Mouse (Mus musculus) liver, embryonic 16.5 days (tissue): ENCODE measurements around the gene Kcnh6. TPM values are rescaled to one million over a fixed set of nuclear protein-coding genes. Genes with fewer than 3 reads are reported as not detected.
"Not testable (repeated sequence)": the region's sequence is repeated elsewhere in the genome, so short reads cannot be mapped to it uniquely, and the experiment has no call there.

Experiments
- ATAC-seq: fragments of 200-750 bp; cut with Nextera tagmentation; 2 replicates; pipeline ENCODE4 v1.8.0; 2017; ENCODE audit warnings: low read depth, mild to moderate bottlenecking, moderate number of reproducible peaks, moderate library complexity
- H3K27ac ChIP-seq: fragments of 300-500 bp; sonication (generic); 2 replicates; pipeline ENCODE4 v1.5.1; 2014; ENCODE audit warnings: mild to moderate bottlenecking, low read length
- H3K27me3 ChIP-seq: fragments of 300-500 bp; sonication (generic); 2 replicates; pipeline ENCODE4 v1.6.1; 2014; ENCODE audit warnings: low read depth, low read length, mixed read lengths; ENCODE audit not compliant: control insufficient read depth, insufficient read depth
- H3K36me3 ChIP-seq: fragments of 300-500 bp; sonication (generic); 2 replicates; pipeline ENCODE4 v1.6.1; 2014; ENCODE audit warnings: mild to moderate bottlenecking; ENCODE audit not compliant: control insufficient read depth, insufficient read depth
- H3K4me1 ChIP-seq: fragments of 300-500 bp; sonication (generic); 2 replicates; pipeline ENCODE4 v1.6.1; 2014; ENCODE audit warnings: low read depth, low read length, mixed read lengths; ENCODE audit not compliant: control insufficient read depth
- H3K4me2 ChIP-seq: fragments of 300-500 bp; sonication (generic); 2 replicates; pipeline ENCODE4 v1.6.1; 2014; ENCODE audit warnings: low read depth, low read length, mixed read lengths
- H3K4me3 ChIP-seq: fragments of 300-500 bp; sonication (generic); 2 replicates; pipeline ENCODE4 v1.5.1; 2014; ENCODE audit warnings: low read depth, mild to moderate bottlenecking, low read length
- H3K9ac ChIP-seq: fragments of 300-500 bp; sonication (generic); 2 replicates; pipeline ENCODE4 v1.6.1; 2014; ENCODE audit warnings: low read depth, low read length
- H3K9me3 ChIP-seq: fragments of 300-500 bp; sonication (generic); replicated peaks from 2 replicates; pipeline ENCODE4 v1.6.1; 2016; ENCODE audit warnings: low read length; ENCODE audit not compliant: control insufficient read depth
- WGBS: fragments of 180-500 bp; shearing (Covaris S2); extraction: QIAGEN DNeasy Blood & Tissue Kit; methylation state at CpG from one replicate; pipeline ENCODE4 v1.1.7; 2014; ENCODE audit not compliant: insufficient replicate concordance; 5-methylcytosine and 5-hydroxymethylcytosine counted together
- polyA plus RNA-seq: library from polyadenylated mRNA; unstranded; fragments of >200 nt; fragmentation: Nextera tagmentation; extraction: Ambion mirVana; gene quantifications from 2 replicates; pipeline ENCODE4 v1.2.1, GENCODE M21; 2015

Gene Kcnh6
- polyA plus RNA-seq, 1 experiment from 2014 or later, result 0.08 TPM

DNA sequence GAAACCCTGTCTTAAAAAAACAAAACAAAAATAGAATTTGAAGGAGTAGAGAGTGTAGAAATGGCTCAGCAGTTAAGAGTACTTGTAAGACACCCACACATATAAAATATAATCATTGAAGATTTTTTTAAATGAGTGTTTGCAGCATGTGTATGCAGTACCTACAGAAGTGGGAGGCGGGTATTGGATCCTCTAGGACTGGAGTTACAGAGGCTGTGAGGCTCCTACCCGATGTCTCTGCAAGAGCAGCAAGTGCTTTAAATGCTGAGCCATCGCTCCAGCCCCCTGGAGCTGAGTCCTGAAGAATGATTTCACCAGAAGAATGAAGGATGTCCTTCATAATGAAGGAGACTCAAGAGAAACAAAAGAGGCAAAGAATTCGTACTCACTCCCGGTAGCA is 55.8 kb downstream of the Kcnh6 start:
- Histone ChIP-seq H3K4me1 (peaks cover 16% of the 10 kb centered on the region), H3K9me3 (no peaks in the 10 kb centered on the region), H3K9ac (no peak overlapping the region), H3K4me2 (no peak overlapping the region), H3K27ac (no peak overlapping the region), H3K36me3 (peaks cover 6% of the 10 kb centered on the region; the same call in 1 of the 2 replicates), H3K27me3 (no peaks in the 10 kb centered on the region), H3K4me3 (no peak overlapping the region)
- no peak for ATAC-seq
- WGBS, result 79% methylated on average over 5 of the region's 5 CpGs

- Histone ChIP-seq H3K36me3 (no peaks in the 10 kb centered on the region), H3K4me3 (peak overlapping the region; percentile 80), H3K27me3 (no peaks in the 10 kb centered on the region), H3K9me3 (no peaks in the 10 kb centered on the region), H3K9ac (no peak overlapping the region; the same call in 1 of the 2 replicates), H3K27ac (peak overlapping the region; percentile 83), H3K4me2 (peak overlapping the region; percentile 92), H3K4me1 (peaks cover 16% of the 10 kb centered on the region)
- 18% methylated on average over 18 of the region's 18 CpGs for WGBS
- peak; percentile 37; the same call in 1 of the 2 replicates for ATAC-seq
Observed at GRCm38 (mm10) chr11:106065073-106065922, 57.4 kb downstream of the Kcnh6 start.

DNA sequence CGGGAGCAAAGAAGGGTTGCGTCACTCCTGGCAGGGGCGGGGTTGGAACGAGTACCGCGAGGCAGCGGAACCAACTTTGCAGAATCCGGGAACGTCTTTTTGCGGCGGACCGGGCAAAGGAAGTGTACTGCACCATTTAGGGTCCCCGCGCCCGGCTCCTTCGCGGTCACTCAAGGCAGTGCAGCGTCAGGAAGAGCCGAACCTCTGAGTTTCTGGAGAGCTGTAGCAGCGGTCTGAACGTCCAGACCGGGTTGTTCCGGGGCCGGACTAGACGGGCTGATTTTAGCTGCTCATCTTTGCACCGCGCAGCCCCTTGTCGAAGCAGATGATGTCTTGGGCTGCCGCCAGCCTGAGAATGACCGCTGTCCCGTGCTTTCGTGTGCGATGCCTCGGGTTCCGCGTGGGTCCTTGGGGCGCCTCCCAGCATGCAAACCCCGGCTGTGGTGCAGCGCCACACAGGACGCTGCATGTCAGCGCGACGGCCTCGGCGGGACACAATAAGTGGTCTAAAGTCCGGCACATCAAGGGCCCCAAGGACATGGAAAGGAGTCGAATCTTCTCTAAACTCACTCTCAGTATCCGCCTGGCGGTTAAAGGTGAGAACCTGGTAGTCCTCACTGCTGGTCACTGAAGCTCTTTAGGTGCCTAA is 58.1 kb downstream of the Kcnh6 start, which contains the start of gene Taco1:
Gene Taco1 (plus strand): TSS at position 139 of the 649 bp plus-strand sequence.
- peak; percentile 98 for ATAC-seq
- H3K9me3 ChIP-seq, result no peaks in the 10 kb centered on the region
- peak within 1 kb of the TSS; percentile 85 for H3K9ac ChIP-seq
- WGBS, result under 1% methylated on average over 49 of the region's 49 CpGs
- peak within 1 kb of the TSS; percentile 83 for H3K27ac ChIP-seq
- no peaks in the 10 kb centered on the region for H3K27me3 ChIP-seq
- H3K36me3 ChIP-seq, result no peaks in the 10 kb centered on the region; the same call in 1 of the 2 replicates
- H3K4me2 ChIP-seq, result peak within 1 kb of the TSS; percentile 92
- peak within 1 kb of the TSS; percentile 80 for H3K4me3 ChIP-seq
- H3K4me1 ChIP-seq, result peaks cover 16% of the 10 kb centered on the region

DNA sequence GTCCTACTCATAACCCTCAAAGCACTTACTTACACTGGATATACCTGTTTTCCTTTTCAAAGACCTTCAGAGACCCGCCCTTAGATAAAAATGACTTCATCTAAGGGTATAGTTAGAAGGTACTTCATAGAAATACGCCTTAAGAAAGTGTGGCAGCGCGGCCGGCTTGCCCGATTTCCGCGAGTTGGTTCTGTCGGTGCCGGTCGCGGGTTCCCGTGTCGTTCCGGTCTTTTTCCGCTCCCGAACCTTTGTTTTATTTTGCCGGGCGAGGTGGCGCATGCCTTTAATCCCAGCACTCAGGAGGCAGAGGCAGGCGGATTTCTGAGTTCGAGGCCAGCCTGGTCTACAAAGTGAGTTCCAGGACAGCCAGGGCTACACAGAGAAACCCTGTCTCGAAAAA is 58.7 kb downstream of the Kcnh6 start:
- H3K9ac ChIP-seq, result peak overlapping the region; percentile 85

DNA sequence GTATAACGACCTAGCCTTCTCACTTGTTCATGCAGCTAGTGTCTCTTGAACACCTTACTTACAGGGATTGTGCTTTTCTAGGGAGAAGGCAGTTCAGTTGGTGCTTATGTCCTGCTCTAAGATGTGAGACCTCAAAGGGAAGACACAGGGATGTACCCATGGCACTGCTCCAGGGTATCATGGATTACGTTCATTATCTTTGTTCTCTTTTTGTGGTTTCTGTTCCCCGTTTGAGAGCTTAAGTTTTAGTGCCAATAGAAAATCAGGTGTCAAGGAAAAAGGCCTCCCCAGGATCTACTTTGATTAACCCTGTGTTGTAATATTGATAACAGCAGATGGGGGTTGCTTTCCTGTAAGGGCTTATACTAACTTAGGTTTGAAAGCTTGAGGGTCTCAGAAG is 65.8 kb downstream of the Kcnh6 start:
- 49% methylated on average over 3 of the region's 3 CpGs for WGBS
- ATAC-seq, result no peak
- Histone ChIP-seq H3K36me3 (peaks cover 6% of the 10 kb centered on the region), H3K27me3 (no peaks in the 10 kb centered on the region), H3K9me3 (no peaks in the 10 kb centered on the region), H3K4me3 (no peak overlapping the region), H3K27ac (no peak overlapping the region), H3K4me1 (no peaks in the 10 kb centered on the region), H3K4me2 (no peak overlapping the region), H3K9ac (no peak overlapping the region)

More for the DNA sequence above, 58.7 kb downstream of the Kcnh6 start:
- H3K4me2 ChIP-seq, result peak overlapping the region; percentile 92
- H3K36me3 ChIP-seq, H3K27me3 ChIP-seq, H3K9me3 ChIP-seq, ATAC-seq: not testable (repeated sequence)
- H3K27ac ChIP-seq, result peak overlapping the region; percentile 83
- H3K4me3 ChIP-seq, result peak overlapping the region; percentile 80
- WGBS, result 8% methylated on average over 23 of the region's 23 CpGs
- peaks cover 16% of the 10 kb centered on the region for H3K4me1 ChIP-seq

DNA sequence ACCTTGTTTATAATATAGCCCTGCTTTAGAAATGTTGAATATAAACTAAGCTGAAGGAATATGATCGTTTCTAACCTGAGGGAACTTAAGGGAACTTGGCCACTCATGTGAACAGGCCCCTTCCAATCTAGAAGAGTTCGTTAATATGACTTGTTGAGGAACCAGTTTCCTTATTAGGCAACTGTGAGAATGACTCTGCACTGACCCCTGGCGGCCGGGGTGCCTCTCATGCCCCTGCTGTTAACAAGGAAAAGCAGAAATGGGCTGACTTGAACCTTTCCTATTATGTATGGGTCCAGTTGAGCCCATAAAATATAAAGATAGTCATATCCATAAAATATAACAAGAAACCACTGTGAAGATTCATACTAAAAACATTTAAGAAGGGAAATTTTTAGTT is 68.4 kb downstream of the Kcnh6 start:
- Histone ChIP-seq H3K36me3 (peaks cover 6% of the 10 kb centered on the region), H3K27me3 (no peaks in the 10 kb centered on the region), H3K9me3 (no peaks in the 10 kb centered on the region), H3K4me3 (no peak overlapping the region), H3K4me2 (no peak overlapping the region), H3K4me1 (no peaks in the 10 kb centered on the region), H3K27ac (no peak overlapping the region), H3K9ac (no peak overlapping the region)
- under 1% methylated on average over 4 of the region's 4 CpGs for WGBS
- peak; percentile 50 for ATAC-seq

Other genes starting within 250 kb of the Kcnh6 start
- gene Cyb561, start 54.8 kb upstream of the Kcnh6 start, polyA plus RNA-seq, result 0.79 and 1.1 TPM in 2 replicates
- 0.06 and 0.24 TPM in 2 replicates for gene Ace, start 40.2 kb upstream of the Kcnh6 start, polyA plus RNA-seq
- gene Ace3, start 13.4 kb upstream of the Kcnh6 start, polyA plus RNA-seq, result not detected in 2 replicates
- 25.1 and 27.5 TPM in 2 replicates for gene Dcaf7, start 28.7 kb downstream of the Kcnh6 start, polyA plus RNA-seq
- 5.6 and 6.4 TPM in 2 replicates for gene Taco1, start 57.9 kb downstream of the Kcnh6 start, polyA plus RNA-seq
- 2.4 and 3.6 TPM in 2 replicates for gene Map3k3, start 76.5 kb downstream of the Kcnh6 start, polyA plus RNA-seq
- not detected in 2 replicates for gene Gm10840, start 152.7 kb downstream of the Kcnh6 start, polyA plus RNA-seq
- gene Limd2, start 152.7 kb downstream of the Kcnh6 start, polyA plus RNA-seq, result 76.8 and 79.6 TPM in 2 replicates
- gene Strada, start 194.0 kb downstream of the Kcnh6 start, polyA plus RNA-seq, result 7.3 and 7.6 TPM in 2 replicates
- gene Ccdc47, start 208.2 kb downstream of the Kcnh6 start, polyA plus RNA-seq, result 42.3 and 44.2 TPM in 2 replicates
- 22.7 and 24.7 TPM in 2 replicates for gene Ddx42, start 208.8 kb downstream of the Kcnh6 start, polyA plus RNA-seq
- 25.2 and 27.0 TPM in 2 replicates for gene Ftsj3, start 248.0 kb downstream of the Kcnh6 start, polyA plus RNA-seq
- gene Psmc5, start 248.0 kb downstream of the Kcnh6 start, polyA plus RNA-seq, result 113 and 118 TPM in 2 replicates